Mouse (Mus musculus) spleen, embryonic (tissue): Measurements from ENCODE around the gene Usp48.
"Not testable (repeated sequence)": the region's sequence is repeated elsewhere in the genome, so short reads cannot be mapped to it uniquely, and the experiment has no call there.

Experiments
- CTCF ChIA-PET: fragments of 350-600 bp; sonication (Branson Sonifier 250); formaldehyde crosslinking; loops from one replicate; lab custom pipeline; 2022; lab: Charles Lee

Usp48 gene

GRCm38 (mm10) chr4:137593601-137594495 is at the start of gene Usp48:
TSS of gene Usp48 (plus strand) at chr4:137593755.
- CTCF ChIA-PET = no interaction called here

- CTCF ChIA-PET = no interaction called here
Measured at GRCm38 (mm10) chr4:137545568-137545967, 48.0 kb upstream of the Usp48 start.

GRCm38 (mm10) chr4:137546003-137546525 is 47.5 kb upstream of the Usp48 start:
- CTCF ChIA-PET = no interaction called here

GRCm38 (mm10) chr4:137553466-137553865 is 40.1 kb upstream of the Usp48 start:
- CTCF ChIA-PET = no interaction called here

GRCm38 (mm10) chr4:137556673-137557210 is 36.8 kb upstream of the Usp48 start:
- CTCF ChIA-PET = interaction anchor here (0.8 kb wide), 1 partner anchor 118 kb away, joined by 27 read pairs; no protein-coding TSS in a partner anchor

GRCm38 (mm10) chr4:137569873-137570272 is 23.7 kb upstream of the Usp48 start:
- CTCF ChIA-PET = no interaction called here

GRCm38 (mm10) chr4:137574469-137574868 is 19.1 kb upstream of the Usp48 start, which contains the start of gene Ldlrad2:
TSS of gene Ldlrad2 (minus strand) at chr4:137574569.
- CTCF ChIA-PET = no interaction called here

- CTCF ChIA-PET = no interaction called here
Measured at GRCm38 (mm10) chr4:137577486-137577885, 16.1 kb upstream of the Usp48 start.

- CTCF ChIA-PET = no interaction called here
Measured at GRCm38 (mm10) chr4:137578181-137578845, 15.2 kb upstream of the Usp48 start.

GRCm38 (mm10) chr4:137579789-137580188 is 13.8 kb upstream of the Usp48 start:
- CTCF ChIA-PET = no interaction called here

GRCm38 (mm10) chr4:137580299-137580698 is 13.3 kb upstream of the Usp48 start:
- CTCF ChIA-PET = interaction anchor here (0.7 kb wide), 1 partner anchor 42 kb away, joined by 6 read pairs; no protein-coding TSS in a partner anchor

GRCm38 (mm10) chr4:137581815-137582214 is 11.7 kb upstream of the Usp48 start:
- CTCF ChIA-PET = no interaction called here

- CTCF ChIA-PET = not testable (repeated sequence)
Measured at GRCm38 (mm10) chr4:137589095-137589494, 4.5 kb upstream of the Usp48 start.

- CTCF ChIA-PET = no interaction called here
Measured at GRCm38 (mm10) chr4:137589586-137589985, 4.0 kb upstream of the Usp48 start.

GRCm38 (mm10) chr4:137590961-137591360 is 2.6 kb upstream of the Usp48 start:
- CTCF ChIA-PET = interaction anchor here (0.7 kb wide), 1 partner anchor 36 kb away, joined by 3 read pairs; no protein-coding TSS in a partner anchor

- CTCF ChIA-PET = interaction anchor here (1.0 kb wide), 1 partner anchor 127 kb away, joined by 4 read pairs; no protein-coding TSS in a partner anchor
Measured at GRCm38 (mm10) chr4:137594496-137595270, 1.1 kb downstream of the Usp48 start.

GRCm38 (mm10) chr4:137597098-137597630 is 3.6 kb downstream of the Usp48 start:
- CTCF ChIA-PET = interaction anchor here (0.7 kb wide), 2 partner anchors 17 to 20 kb away, joined by 4 to 16 read pairs; no protein-coding TSS in a partner anchor

- CTCF ChIA-PET = no interaction called here
Measured at GRCm38 (mm10) chr4:137598577-137598976, 5.0 kb downstream of the Usp48 start.

- CTCF ChIA-PET = interaction anchor here (0.6 kb wide), 1 partner anchor 267 kb away, joined by 11 read pairs; no protein-coding TSS in a partner anchor
Measured at GRCm38 (mm10) chr4:137603449-137604171, 10.1 kb downstream of the Usp48 start.

- CTCF ChIA-PET = interaction anchor here (0.7 kb wide), 1 partner anchor 1007 kb away, joined by 10 read pairs; no protein-coding TSS in a partner anchor
Measured at GRCm38 (mm10) chr4:137607023-137607422, 13.5 kb downstream of the Usp48 start.
